Mouse (Mus musculus): ENCODE measurements around the gene Ngef. TPM values are rescaled to one million over a fixed set of nuclear protein-coding genes. Genes with fewer than 3 reads are reported as not detected.

The Ngef gene
- total RNA-seq, 2 experiments from 2014 or later = 2.3 to 5.1 TPM

DNA sequence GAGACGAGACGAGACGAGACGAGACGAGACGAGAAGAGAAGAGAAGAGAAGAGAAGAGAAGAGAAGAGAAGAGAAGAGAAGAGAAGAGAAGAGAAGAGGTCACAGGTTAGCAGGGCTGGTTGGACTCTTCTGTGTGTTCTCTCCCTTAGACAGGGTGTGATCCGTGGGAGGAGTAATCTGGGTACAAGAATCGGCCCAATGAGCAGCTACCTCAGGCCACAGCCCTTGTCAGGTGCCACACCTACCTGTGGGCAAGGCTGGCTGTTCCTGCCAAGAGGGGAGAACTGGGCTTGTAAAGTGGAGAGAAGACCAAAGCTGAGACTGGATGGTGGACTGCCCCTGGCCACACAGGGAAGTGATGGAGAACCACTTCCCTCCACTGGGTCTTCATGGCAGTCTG lies 7.9 kb downstream of the Ngef start:
- DNase-seq = no peak

DNA sequence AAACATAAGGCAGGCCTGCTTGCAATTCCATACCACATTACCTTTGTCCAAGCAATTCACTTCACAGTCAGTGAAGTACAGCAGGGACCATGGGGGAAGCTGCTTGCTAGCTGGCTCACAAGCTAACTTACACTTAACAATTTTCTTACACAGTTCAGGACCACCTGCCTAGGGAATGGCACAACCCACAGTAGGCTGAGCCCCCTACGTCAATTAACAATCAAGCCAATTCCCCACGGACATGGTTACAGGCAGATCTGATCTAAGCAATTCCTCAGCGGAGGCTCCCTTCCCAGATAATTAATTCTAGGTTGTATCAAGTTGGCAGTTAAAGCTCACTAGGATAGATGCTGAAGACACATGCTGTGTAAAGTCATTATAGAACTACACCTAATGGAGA lies 10.7 kb downstream of the Ngef start:
- DNase-seq = no peak

DNA sequence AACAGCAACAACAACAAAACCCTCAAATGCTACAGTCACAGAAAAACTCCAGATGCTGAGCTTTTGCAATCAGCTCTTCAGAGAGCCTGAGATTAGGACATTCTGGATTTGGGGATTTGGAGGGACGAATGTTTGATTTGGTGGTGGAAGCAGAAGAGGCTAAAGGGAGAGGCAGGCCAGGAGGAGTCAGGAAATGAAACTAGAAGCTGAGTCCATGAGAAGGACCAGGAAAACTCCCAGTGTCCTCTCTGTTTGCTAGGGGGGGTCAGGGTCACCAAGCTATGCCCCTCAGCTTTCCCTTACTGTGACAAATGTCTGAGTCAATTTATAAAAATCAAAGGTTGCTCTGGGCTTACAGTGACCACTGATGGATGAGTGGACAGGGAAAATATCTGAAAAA lies 20.1 kb downstream of the Ngef start:
- DNase-seq = no peak

DNA sequence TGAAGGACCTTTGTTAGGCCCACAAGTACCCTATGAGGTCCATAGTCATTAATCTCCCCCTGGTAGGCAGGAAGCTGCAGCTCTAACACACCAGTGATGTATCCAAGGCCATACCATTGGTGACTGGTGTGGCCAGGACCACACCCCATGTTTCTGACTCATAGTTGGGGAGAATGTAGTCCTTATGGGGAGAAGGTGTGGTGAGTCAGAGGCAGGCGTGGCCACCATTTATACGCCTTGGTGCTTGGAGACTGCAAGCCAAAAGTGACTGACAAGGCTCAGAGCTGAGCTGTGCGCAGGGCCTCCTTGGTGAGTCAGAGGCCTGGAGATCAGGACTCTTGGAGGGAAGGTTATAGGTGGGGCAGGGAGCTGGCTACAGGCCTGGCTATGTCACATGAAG lies 22.7 kb downstream of the Ngef start:
- peak; percentile 28 for DNase-seq

DNA sequence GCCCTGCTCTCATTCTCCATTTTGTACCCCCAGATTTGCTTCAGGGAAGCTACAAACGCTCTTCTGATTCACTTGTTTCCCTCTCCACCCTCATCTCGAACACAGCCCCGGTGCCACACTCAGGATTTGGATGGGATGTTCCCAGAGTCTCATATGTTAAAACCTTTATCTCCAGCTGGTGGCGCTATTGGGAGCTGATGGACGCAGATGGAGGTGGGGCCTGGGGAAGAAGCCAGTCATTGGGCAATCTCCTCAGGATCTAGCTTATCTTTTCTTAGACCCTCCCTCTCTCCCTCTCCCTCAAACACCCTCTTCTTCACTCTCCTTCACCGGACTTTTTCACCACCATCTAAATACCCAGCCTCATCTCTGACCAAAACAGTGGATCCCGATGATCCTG lies 32.1 kb downstream of the Ngef start:
- DNase-seq = peak; percentile 61

DNA sequence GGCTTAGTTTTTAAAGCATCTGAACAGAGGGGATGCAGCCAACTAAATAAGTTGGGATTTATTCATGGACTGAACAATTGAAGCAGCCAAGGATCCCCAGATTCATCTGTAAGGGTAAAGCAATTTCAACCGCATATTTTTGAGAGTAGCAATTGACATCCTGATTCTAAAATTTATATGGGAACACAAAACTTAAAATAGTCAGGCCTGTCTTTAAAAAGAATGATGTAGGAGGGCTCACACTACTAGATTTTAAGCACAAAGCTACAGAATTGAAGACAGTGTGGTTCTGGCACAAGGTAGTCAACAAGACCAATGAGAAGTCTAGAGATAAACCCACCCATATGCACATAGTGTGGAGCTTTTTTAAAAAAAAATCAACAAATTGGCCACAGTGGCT lies 36.7 kb downstream of the Ngef start:
- DNase-seq = no peak

DNA sequence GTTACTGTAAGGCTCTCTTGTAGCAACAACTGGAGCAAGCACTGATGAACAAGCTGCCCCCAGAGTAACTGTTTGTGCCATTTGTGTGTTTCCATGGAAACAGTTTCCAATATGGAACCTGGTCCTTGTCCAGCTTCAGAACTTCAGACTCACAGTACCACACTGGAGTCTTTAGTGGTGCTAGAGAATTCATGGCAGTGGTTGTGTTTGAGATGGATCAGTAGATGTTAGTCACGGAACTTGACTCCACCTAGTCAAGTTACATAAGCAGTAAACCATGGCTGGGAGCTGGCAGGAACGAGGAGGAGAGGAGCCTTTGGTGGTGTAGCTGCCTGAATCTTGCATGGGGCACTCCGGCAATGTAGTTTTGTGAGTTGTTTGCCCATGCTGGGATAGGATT lies 39.6 kb downstream of the Ngef start:
- DNase-seq = no peak

DNA sequence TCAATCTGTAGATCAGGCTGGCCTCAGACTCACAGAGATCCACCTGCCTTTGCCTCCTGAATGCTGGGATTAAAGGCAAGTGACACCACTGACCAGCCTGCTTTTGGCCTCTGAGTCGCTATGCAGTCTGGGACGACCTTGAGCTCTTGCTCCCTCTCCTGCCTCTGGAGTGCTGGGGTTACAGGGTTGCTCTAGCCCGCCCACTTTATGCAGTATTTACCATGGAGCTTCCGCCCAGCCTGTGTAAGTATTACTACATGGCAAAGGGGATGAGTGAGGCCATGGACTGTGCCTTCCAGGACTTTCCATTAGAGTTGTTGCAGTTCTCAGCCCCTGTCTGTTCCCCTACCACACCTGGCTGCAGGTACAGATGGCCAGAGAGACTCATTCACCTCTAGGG lies 41.3 kb downstream of the Ngef start:
- no peak for DNase-seq

DNA sequence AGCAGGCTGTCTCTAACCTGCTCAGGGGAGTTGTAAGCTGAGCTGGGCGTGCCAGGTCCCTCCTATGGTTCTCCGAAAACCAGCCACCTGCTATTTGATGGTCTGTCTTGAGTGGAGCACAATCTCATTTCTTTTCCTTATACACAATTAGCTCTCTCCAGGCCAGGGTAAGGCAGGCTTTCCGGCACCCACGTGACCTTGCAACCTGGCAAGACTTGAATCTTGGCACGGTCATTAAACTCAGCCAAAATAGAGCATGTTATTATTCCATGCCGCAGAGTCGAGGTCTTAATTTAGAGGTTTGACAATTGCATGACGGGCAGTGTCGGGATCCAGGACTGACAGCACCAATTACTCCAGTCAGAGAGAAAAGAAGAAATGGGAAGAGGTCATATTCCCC lies 46.5 kb downstream of the Ngef start:
- no peak for DNase-seq

DNA sequence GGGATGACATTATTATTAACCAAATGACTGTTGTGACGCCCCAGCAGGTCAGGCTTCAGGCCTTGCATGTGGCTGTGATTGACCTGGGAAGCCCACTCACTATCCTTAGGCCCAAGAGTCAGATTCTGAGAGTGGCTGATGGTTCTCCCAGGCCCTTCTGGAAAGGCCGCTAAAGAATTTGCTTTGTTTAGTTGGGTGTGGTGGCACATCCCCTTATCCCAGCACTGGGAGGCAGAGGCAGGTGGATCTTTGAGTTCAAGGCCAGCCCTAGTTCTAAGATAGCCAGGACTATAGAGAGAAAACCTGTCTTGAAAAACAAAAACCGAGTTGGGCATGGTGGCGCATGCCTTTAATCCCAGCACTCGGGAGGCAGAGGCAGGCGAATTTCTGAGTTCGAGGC lies 48.6 kb downstream of the Ngef start:
- no peak for DNase-seq

DNA sequence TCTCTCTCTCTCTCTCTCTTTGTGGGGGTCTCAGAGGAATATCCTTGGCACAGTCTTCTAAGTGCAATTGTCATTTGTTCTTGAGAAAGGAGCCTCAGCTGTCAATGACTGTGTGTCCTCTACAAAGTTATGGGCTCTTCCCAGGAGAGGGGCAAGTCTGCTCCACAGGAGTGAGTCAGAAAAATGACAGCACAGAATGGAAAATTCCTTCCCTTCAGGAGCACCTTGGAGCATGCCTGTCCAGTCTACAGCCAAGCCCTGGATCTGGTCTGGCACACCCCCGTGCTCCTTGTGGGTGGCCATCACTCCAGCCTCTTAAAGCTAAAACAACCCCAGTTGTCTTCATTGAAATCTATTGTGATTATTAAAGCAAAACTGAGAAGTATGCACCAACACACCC lies 52.1 kb downstream of the Ngef start:
- peak; percentile 5 for DNase-seq

DNA sequence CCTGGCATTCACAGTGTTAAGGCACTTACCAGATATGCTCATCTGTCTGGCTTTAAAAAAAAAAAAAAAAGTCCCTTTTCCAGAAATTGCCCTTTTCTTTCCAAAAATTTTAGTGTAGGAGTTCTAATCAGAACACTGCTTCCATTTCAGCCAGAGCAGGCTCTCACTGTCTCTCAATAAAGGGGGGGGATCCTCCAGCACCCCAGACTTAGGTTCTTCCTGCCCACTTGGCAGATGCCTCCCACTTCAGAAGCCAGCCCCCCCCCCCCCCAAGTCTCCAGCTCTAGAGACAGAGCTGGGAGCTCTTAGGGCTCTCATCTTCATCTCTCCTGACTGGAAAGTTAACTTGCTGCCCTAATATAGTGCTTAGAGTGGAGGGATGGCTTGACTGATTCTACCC lies 53.2 kb downstream of the Ngef start:
- no peak for DNase-seq

DNA sequence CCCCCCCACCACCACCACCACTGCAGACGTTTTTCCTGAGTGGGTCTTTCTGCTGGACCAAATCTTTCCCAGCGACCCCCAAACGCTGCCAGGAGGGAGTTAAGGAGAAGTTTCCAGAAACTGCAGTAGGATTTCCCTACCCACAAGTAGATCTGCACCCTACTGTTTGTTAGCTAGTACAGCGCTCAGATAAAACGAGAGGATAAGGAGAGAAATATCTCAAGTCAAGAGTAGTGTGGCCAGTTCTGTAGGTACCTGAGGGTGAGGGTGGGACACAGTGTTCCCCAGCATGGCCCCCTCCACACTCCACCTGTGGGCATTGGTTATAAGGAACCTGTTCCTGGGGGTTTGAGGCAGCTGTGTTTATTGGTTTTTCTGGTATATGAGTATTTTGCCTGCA lies 62.8 kb downstream of the Ngef start:
- DNase-seq = no peak

DNA sequence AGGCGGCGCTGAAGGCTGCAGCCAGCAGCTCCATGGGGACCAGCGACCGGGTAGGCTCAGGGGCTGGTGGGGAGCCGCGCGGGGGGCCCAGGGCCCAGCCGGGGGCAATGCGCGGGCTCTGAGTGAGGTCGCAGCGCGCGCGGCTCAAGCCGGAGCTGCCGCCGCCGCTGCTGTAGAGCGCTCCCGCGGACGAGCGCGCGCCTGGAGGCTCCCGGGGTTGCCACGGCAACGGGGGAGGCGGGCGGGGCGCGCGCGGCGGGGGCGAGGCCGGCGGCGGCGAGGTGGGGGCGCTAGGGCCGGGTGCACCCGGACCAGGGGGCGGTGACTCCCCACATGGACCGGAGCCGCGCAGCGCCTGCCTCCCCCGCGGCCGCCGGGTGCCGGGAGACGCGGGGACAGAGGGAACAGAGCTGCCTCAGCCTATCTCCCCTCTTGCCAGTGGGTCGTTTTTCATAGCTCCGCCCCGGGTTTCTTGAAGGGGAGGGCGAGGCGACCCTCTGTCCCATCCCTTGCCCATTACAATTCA lies 63.4 kb downstream of the Ngef start:
- peak; percentile 75 for DNase-seq

DNA sequence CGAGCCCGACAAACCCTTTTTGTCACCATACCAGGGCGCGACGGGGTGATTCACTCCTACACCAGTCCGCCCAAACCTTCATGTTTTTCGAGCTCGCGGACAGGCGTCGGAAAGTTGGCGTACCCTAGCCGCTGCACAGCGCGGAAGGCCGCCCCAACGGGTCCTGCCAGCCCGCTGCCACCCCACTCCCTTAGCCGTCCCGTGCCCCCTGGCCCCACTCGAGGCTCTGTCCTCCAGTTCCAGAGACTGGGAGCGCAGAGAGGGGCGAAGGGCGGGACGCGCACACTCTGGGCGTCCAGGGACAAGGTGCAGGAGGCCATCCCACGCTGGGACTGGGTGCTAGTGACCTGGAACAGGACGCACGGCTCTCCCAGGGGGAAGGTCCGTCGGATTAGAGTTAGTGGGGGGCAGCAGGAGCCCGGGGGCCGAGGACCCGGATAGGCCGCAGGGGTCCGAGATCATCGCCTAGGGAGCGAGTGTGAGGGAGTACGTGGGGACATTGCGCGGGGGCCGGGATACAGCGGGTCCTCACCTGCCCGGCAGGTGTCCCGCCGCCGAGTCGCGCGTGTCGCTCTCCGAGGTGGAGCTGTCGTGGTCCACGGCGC lies 64.0 kb downstream of the Ngef start, which contains the start of gene Neu2:
Gene Neu2 (plus strand): TSS at position 329 of the 605 bp plus-strand sequence.
- DNase-seq = peak; percentile 25

DNA sequence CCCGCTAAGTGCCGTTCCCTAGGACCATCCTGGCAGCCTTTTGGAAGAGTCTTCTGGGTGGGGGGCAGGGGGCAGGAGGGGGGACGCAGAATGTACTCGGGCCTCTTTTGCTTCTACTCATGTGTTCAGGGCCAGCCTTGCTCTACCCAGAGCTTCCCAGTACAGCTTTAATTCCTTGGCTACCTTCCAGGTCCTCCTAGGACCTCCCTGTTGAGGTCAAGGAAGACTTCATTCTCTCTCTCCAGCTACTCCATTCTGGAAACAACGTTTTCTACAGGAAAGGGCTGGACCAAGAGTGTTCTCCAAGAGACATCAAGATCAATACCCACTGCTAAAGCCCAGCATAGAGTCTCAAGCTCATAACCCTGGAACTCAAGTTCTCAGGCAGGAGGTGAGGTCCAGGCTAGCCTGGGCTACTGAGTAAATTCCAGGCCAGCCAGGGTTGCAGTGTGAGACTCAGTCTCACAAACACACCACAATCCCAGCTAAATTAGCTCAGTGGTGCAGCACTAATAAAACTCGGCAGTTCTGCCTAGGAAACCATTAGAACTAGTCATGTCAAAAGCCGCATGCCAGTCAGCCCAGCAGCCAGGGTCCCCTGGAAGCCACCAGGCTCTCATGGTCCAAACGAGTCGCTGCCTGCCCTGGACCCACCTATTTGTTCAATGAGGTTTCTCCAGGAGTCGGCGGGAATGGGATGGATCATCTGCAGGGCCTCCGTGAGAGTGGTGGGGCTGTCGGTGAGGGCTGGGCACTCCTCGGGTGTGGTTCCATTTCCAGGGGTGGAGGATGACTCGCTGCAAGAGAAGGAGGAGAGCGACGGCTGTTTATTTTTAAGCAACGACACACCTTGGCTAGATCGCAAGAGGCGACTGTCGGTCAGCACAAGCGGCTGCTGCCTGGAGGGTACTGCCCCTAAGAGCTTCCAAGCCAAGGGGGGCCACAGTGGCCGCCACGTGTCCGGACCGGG lies 64.8 kb downstream of the Ngef start:
- DNase-seq = no peak

DNA sequence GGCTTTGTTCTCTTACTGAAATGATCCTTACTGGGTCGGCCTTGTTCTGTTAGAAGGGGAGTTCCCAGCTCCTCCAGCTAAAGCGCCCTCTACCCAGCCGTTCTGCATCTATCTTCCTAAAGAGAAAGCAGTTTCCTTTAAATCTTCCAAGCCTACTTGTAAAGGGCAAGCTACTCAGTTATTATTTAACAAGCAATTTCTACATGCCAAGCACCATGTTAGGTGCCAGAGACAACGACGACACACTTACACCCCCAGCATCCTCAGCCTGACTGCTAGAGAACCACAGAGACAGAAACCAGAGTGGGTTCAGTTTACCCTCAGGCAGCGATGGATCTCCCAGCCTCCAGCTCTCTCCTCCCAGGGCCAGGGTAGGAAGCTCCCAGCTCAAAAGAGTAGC lies 65.8 kb downstream of the Ngef start:
- DNase-seq = no peak

DNA sequence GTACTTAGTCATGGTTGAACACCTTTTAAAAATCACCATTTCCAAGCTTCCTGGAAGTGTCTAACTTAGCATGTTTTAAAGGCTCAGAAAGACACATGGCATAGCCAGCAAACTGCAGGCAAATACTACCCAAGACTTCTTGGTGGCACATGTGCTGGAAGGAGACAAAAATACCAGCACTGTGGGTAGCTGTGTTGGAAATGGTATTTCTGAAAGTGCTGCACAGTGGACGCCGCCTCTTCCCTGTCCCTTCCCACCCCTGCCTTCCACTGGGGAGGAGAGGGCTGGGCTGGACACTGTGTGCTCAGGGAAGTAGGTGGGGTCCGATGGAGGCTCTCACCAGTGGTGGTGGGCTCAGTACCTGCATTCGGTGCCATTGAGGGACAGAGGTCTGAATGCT lies 68.1 kb downstream of the Ngef start:
- no peak for DNase-seq

DNA sequence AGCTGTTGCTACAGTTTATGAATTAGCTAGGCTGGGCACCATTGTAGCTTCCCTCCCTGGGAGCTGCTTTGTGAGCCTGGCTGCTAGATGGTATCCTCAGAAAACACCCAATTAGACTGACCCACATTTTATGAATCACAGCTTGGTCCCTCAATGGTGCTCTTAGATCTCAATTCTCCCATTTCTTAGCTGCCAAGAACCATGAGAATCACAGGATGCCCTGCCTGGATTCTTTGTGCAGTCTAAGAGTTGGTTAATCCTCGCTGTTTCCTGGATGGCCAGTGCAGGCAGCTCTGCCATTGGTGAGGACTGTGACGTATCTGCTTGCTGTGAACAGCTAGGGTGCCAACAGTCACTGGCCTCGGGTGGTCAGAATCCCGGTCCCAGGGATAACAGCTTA lies 80.1 kb downstream of the Ngef start:
- DNase-seq = no peak

DNA sequence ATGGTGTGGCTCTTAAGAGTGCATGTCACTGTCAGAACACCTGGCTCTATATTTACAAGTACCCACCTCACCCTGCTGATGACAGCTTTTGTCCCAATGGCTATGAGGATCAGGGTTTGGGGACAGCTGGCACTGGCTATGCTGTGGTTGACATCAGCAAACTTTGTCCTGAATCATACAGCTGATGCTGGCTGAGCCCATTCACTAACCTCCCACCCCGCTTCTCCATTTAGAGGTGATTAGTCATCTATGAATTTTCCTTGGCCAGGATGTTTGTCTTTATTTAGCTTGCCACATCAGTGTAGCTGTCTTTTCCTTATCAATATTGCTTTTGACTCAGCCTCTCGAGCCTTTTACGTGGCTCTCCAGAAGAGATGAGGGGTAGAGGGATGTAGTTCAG lies 81.4 kb downstream of the Ngef start:
- DNase-seq = no peak

DNA sequence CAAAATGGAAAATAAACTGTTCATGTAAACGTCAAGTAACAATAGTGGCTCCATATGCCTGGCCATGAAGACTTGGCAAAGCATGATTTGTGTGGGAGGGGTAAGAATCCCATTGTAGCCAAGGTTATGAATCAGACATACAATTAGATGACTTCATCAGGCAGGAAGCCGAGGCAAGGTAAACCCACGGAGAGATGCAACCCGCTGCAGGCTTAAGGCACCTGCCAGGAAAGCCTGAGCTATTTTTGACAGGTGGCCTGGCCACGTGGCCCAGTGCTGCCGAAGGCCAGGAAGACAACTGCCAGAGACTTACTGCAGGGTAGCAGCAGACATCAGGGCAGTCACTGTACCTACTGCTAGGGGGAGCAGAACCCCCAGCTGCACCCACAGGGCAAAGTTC lies 87.3 kb downstream of the Ngef start:
- no peak for DNase-seq

DNA sequence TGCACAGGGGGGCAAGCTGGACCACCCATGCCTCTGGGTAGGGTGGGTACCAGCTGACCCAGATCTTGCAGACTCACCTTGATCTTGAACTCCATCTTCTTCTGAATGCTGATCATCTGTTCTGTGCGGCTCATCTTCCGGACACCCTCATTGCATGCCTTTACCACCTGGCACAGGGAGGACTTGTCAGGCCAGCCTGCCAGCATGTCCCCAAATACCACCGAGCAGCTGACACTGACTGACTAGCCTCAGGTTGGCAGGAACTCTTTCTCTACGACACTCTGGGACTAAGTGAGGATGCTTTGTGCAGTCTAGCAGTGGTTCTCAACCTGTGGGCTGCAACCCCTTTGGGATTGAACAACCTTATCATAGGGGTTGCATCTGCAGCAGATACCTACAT lies 91.1 kb downstream of the Ngef start:
- no peak for DNase-seq

DNA sequence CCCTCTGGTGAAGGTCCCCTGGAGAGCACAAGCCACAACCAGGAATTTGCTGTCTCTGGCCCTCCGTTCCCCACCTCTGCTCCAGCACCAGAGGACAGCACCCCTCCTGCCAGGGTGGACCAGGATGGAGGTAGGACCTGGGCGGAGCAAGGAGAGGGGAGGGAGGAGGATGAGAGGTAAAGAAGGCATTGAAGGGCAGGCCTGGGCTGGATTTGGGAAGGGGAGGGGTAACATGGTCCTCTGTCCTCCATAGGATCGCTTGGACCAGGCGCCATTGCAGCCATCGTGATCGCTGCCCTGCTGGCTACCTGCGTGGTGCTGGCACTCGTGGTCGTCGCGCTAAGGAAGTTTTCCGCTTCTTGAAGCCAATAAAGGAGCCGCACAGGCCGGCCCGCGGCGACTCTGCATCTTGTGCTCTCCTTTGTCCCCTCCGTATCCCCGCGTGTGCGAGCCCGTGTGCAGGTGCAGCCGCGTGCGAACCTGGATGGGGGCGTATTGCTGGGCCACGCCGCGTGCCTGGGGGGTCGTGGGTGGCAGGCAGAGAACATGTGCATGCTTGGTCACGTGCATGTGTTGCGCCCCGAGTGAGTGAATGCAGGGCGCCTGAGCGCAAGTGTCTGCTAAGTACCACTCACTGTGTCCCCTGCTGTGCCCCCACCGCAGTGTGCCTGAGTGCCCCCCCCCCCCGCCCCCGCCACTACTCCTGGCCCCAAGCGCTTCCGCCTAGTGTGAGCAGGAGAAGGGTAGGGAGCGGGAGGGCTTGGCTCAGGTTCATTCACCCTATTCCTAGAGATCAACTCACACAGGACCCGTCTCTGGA lies 98.4 kb downstream of the Ngef start:
- no peak for DNase-seq

Data from adrenal gland, postnatal 10 days (tissue).